Mouse (Mus musculus): ENCODE data around the gene Apopt1.
A peak's percentile ranks its signal among the peaks of the same experiment; 100 is the strongest.

Apopt1 gene

DNA sequence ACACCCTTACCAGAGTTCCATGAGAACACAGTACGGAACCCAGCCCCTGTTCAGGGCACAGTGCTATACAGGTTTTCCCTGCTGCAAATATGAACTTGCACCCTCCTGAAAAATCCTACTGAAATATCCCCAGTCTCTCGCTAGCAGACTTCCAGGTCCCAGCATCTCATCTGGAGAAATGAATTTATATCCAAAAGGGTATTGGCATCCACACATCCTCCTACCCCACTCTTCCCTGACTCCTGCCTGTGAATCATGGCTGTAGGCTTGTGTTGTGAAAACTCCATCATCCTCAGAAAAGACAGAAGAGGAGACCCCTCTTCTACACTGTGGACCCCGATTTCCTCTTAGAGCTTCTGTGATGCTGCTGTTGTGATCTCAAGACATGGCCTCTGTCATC, 37.7 kb downstream of the Apopt1 start:
- DNase-seq, result no peak

DNA sequence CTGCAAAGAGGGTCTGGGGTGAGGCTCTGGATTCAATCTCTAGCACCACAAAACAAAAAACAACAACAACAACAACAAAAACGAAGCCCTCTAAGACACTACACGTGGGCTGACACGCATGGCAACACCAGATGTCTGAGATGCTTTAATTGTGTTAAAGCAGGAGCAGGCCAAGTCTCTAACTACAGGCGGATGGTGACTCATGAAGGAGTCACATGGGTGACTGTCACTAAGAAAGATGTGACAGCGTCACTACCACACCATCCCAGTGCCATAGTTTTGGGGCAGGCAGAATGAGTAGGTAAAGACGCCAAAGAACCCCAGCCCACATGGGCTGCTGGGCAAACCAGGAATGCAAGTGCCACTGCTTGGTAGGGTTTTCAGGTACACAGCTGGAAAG, 39.4 kb downstream of the Apopt1 start:
- DNase-seq, result peak; percentile 44

DNA sequence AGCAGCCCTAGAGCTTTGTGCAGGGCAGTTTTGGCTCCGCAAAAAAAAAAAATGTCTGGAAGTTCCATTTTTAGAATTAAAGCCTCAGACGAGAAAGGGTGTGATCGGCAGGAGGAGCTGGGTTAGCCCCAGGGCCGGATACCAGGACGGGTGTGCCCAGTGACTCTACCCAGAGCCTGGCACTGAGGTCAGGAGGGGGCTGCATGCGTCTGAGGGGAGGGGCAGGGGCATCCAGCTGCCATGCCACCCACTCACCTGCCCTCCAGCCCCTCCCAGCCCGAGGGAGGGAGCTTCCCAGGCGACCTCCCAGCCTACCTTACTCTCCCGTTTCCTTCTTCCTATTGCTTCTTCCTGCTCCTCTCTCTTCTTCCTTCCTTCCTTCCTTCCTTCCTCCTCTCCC, 40.3 kb downstream of the Apopt1 start:
- no peak for DNase-seq

DNA sequence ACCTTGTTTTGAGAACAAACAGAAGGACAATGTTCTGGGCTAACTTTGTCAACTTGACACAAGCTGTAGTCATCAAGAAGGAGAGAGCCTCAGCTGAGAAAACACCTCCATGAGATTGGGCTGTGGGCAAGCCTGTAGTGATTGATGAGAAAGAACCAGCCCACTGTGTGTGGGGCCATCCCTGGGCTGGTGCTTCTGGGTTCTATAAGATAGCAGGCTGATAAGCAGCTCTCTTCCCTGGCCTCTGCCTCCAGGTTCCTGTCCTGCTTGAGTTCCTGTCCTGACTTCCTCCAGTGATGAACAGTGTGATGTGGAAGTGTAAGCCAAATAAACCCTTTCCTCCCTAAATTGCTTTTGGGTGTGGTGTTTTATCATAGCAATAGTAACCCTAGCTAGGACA, 41.6 kb downstream of the Apopt1 start:
- no peak for DNase-seq

DNA sequence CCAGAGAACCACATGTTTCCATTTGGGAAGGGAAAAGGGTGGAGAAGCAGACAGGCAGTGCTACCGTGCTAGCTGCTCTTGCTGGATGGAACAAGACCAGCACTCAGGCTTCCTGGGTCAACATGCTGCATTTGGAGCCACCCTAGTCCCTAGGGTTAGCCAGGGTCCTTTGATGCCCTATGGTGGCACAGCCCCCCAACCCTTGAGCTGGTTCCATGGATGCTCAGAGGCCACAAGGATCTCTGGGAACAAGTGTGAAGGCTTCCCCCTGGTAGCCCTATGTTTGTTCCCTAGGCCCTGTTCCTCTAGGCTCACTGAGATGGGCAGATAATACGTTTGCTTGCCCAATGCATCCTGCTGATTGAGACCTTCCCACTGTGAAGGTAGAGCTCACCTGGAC, 42.2 kb downstream of the Apopt1 start:
- DNase-seq, result no peak

GRCm38 (mm10) chr12:111756082-111756697, 43.1 kb downstream of the Apopt1 start:
- no peak for DNase-seq

DNA sequence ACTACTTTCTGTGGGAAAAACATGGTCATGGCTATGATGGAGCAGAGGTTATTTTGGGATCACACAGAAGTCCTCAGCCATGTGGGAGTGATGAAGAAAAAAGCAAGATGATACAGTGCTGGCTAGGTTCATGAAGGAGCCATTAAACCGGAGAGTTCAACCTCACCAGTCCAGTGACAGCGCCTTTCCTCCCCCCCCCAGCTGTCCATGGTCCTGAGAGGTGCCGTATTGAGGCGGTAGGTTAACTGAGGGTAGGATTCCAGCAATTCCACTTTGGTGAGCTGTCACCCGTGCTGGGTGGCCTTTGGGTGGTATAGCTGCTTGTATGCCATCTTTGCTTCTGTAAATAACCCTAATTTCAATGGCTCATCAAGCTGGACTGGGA, 43.6 kb downstream of the Apopt1 start:
- no peak for DNase-seq

DNA sequence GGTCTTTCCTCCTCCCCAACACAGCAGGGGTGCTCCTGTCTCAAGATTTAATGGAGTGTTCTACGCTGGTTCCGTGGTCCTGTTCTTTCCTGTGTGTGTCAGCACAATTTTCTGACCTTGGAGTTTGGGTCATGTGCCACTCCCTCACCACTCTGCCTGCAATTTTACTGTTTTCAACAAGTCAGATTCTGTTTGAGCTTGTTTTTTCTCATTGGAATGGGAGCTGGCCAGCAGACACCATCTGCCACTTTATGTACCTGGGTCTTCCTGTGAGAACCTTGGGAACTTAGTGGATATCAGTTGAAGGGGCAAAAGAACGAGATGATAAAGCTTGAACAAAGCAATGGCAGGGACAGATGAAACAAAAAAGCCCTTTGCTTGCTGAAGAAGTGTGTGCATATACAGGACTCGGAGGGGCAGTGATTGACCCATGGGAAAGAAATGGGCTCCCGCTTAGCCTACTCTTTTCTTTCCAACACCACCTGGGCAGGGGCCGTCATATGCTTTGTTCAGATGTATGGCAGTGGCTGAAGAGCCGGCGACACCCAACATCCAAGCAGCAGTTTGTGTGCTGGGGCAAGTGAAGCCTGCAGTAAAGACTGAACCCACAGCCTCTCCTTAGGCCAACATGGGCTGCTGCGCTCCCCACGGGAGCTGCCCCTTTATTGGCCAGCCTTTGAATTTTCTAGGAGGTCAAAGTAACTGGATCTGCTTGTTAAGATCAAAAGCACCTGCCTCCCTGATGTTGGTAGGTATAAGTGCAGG, 44.7 kb downstream of the Apopt1 start:
- DNase-seq, result no peak

DNA sequence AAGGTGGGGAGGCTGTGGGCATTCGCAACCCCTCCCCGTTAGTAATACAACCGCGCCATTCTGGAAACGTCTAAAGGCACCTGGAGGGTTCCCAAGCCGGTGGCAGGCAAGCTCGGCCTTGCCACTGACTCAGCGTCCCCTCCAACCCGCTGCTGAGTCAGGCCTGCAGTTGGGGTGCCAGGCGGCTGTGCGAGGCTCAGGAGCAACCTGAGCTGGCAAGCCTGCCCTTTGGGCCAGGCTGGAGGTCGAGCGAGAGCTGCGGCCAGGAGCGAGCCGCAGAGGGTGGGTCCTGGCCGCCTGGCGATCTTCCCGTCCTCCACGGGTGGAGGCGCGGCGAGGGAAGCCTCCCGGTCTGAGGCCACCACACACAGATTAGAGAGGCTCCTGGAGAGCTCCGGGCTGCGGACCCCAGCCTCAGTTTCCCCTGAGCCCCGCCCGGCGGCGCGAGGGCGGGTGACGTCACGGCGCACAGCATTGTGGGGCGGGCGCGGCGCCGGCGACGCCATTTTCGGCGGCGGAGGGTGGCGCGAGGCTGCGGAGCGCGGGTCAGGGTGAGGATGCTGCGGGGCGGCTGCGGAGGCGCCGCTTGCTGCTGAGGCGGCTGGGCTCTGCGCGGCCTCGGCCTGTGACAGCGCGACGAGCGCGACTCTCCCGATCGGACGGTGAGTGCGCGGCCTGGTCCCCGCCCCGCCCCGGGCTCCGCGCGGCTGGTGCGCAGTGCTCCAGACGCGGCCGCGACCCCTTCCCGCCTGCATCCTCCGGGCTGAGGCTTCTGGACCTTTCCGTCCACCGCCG, 45.5 kb downstream of the Apopt1 start, which contains the start of gene Klc1:
Gene Klc1 (plus strand): TSS at position 469 of the 795 bp plus-strand sequence.
- peak; percentile 60 for DNase-seq

DNA sequence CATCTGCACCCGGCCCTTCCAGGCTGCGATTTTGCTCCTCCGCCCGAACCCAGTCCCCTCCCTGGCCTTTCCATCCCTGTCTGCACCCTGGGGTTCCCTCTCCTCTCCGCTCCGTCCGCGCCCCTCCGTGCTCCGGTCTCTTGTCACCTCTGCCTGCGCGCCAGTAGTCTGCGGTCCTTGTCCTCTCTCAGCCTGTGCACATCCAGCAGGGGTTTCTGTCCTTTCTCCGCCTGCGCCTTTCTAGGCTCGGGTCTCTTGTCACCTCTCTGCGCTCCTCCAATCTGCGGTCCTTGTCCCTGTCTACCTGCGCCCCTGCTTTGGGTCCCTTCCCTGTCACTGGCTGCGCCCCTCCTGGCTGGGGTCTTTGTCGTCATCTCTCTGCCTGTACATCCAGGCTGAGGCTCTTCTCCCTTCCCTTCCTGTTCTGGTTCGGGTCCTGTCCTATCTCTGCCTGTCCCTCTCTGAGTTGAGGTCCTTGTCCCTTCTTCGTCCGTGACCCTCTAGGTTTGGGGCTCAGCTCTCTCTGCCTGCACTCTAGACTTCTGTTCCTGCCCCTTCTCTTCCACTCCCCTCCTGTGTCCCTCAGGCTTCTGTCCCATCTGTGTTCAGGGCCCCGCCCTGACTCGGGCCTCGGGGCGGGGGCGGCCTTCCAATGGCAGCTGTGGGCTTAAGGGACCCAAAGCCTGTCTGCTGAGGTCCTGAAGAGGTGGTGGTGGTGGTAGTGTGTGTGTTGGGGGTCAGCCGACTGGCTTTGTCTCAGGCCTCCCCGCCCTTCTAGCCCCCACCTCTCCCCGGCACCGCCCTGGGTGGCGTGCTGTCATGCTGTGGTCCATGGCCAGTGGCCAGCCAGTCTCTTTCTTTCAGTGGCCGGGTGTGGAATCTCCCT, 46.4 kb downstream of the Apopt1 start:
- DNase-seq, result peak; percentile 41

DNA sequence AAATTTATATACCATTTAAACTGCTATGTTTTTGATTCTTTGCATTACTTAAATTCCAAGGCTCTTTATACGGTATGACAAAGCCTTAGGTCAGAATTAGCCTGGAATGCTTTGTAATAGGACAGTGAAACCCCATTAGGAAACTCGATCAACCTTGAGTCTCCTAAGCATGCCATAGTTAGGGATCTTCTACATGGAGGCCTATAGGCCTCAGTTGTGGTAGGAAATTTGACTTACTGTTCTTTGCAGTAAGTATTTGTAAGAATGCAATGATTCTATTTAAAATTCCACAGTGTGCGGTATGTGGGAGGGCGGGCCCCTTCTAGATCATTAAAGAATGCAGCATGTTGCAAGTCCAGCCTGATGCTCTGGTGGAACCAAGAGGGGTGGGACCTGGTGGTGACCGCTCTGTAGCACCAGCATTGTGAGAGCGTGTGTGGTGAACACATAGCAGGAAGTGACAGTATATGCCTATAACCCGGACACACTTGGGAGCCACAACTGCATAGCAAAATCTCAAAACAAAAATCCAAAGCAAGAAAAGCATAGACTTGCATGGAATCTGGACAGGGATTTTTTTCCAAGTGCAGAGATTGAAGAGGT, 47.3 kb downstream of the Apopt1 start:
- no peak for DNase-seq

- DNase-seq, result peak; percentile 35
Observed at GRCm38 (mm10) chr12:111762620-111763280, 49.7 kb downstream of the Apopt1 start.

DNA sequence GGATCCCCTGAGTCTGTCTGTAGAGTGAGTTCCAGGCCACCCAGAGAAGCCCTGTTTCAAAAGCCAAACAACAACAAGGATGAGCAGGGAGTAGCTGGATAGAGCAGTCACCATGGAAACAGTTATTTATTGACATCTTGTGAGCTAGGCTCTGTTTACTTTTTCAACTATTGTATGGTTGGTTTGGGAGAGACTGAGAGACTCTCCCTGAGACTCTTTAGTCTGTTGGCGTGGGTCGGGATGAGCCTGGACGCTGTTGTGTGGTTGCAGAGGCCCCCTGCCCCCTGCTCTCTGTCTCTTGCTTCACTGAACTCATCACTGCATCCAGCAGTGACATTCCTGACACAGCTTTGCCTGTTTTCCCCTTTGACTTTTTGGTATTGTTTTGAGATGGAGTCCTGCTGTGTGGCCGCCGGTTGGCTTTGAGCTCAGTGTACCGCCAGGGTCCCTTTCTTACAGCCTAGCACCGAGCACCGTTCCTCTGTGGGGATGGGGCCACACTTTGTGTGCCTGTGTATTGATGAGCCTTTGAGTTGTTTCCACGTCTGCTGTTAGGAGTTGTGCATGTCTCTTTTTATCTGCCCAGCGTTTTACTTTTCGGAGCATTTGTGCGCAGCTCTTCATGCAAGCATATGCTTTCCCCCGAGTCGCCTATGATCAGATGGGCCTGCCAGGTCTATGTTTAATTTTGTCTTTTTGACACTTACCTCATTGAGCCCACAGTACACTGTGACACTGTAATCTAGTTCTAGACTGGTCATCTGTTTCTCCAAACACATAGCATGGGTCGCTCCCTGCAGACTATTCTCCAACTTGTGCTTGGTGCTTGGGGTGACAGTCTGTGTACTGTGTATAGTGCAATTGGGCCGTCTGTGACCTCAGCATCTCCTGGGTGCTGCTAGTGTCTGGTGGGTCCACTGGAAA, 53.5 kb downstream of the Apopt1 start:
- no peak for DNase-seq

DNA sequence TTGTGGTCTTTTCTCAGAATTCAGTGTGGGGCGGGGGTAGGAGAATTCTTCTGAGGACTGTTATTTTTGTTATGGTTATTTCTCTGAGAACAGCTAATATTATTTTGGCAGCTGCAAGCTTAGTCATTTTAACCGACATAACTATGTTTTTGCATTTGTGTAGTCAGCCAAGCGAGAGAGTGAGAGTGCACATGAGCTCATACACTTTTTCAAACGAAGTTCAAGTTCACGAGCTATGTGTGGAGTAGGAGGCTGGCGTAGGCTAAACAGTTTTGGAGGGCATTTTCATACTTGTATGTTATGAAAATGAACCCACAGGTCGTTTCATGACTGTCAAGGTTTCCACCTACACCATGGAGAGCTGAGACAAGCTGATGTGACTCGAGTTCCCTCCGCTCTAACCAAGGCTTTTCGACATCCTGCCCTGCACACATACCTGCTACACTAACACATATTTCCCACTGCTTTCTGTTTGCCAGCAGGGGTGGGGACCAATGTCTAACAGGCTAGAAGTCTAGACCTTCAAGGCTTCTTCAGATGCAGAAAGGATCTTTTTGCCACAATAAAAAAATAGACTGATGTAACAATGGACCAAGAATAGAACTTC, 55.4 kb downstream of the Apopt1 start:
- no peak for DNase-seq

DNA sequence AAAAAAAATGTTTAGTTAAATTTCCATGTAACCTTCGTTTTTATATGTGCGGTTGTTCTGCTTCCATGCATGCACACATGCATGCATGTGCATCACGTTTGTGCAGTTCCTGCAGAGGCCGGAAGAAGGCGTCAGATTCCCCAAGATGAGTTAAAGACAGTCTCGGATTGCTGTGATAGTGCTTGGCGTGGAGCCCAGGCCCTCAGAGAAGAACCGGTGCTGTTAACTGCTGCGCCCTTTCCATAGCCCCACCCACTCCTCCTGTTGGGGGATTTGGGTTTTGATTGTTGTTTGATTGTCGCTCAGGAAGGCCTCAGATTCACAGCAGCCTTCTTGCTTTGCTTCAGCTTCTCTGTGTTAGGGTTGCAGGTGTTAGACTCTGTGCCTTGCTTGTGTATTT, 56.2 kb downstream of the Apopt1 start:
- no peak for DNase-seq

- DNase-seq, result no peak
Observed at GRCm38 (mm10) chr12:111769816-111770577, 56.9 kb downstream of the Apopt1 start.

DNA sequence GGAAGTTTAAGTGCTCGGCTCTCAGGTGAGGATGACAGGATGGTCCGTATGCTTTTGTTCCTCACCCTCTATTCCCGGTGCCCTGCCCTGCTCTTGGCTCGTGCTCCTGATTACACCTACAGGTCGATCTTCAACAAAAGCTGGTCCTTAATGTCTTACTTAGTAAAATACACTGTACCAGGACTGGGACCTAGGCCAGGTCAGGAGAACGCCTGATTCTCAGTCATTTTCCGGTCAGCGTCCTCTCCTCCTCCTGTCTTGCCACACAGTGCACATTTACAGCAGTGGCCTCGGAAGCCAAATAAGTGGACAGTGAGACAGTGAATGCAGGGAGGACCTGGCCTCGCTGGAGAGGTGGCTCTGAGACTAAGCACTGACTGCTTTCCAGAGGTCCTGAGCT, 57.6 kb downstream of the Apopt1 start:
- no peak for DNase-seq

DNA sequence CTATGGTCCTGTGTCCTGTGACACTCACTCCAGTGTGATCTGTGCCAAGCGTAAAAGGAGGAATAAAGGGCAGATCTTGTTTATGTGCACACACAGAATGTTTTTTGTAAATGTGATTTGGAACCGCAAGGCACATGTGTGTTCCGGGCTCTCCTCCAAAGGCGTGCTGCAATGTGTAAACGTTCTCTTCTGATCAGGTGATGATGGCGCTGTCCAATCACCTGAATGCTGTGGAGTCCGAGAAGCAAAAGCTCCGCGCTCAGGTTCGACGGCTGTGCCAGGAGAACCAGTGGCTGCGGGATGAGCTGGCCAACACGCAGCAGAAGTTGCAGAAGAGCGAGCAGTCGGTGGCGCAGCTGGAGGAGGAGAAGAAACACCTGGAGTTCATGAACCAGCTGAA, 61.1 kb downstream of the Apopt1 start:
- DNase-seq, result no peak

- DNase-seq, result no peak
Observed at GRCm38 (mm10) chr12:111774845-111775244, 61.8 kb downstream of the Apopt1 start.

Measured in layer of hippocampus, adult 9-11 months (tissue).